Mouse (Mus musculus): ENCODE data around the gene Smc3.

GRCm38 (mm10) chr19:53660722-53661420 is 60.7 kb downstream of the Smc3 start:
- TF ChIP-seq CTCF (IDR thresholded peaks at IDR 0.05; ENCODE audit: borderline replicate concordance, extremely low read depth, insufficient read depth, insufficient read length), result no peak
- no peak for TF ChIP-seq POLR2A (IDR thresholded peaks at IDR 0.05; ENCODE audit: borderline replicate concordance, extremely low read depth, insufficient read depth, insufficient read length, poor library complexity, severe bottlenecking)
